Mouse (Mus musculus) thymus, adult 2 months (tissue): ENCODE data around the gene Umad1. TPM values are rescaled to one million over a fixed set of nuclear protein-coding genes. Genes with fewer than 3 reads are reported as not detected.

Source experiments
- DNase-seq: peaks from one replicate; pipeline ENCODE4 v3.0.0; 2021
- H3K27ac ChIP-seq: fragments of 200-500 bp; 2 replicates; pipeline ENCODE4 v1.5.1; 2012; ENCODE audit warnings: low read length, control low read depth; ENCODE audit not compliant: control insufficient read depth, insufficient read depth
- H3K27me3 ChIP-seq: fragments of 200-500 bp; 2 replicates; pipeline ENCODE4 v1.6.1; 2012; ENCODE audit warnings: mild to moderate bottlenecking, low read length, moderate library complexity, mixed read lengths; ENCODE audit not compliant: control insufficient read depth, insufficient read depth
- H3K36me3 ChIP-seq: fragments of 200-500 bp; 2 replicates; pipeline ENCODE4 v1.6.1; 2012; ENCODE audit warnings: mild to moderate bottlenecking, low read length, moderate library complexity; ENCODE audit not compliant: control insufficient read depth, insufficient read depth
- H3K4me1 ChIP-seq: fragments of 200-500 bp; replicated peaks from 2 replicates; pipeline ENCODE4 v1.6.1; 2012; ENCODE audit warnings: low read length; ENCODE audit not compliant: control insufficient read depth, insufficient read depth
- H3K4me3 ChIP-seq: fragments of 200-500 bp; 2 replicates; pipeline ENCODE4 v1.5.1; 2012; ENCODE audit warnings: mild to moderate bottlenecking, low read length, control low read depth, moderate library complexity; ENCODE audit not compliant: control insufficient read depth, insufficient read depth
- CTCF ChIP-seq: fragments of 200-500 bp; IDR thresholded peaks from 2 replicates; pipeline ENCODE4 v1.5.1; 2012; ENCODE audit warnings: mild to moderate bottlenecking, control low read depth, low read length, moderate library complexity, borderline replicate concordance; ENCODE audit not compliant: control insufficient read depth, poor library complexity, insufficient read depth; ENCODE audit errors: extremely low read depth
- POLR2A ChIP-seq: fragments of 200-500 bp; IDR thresholded peaks from 2 replicates; pipeline ENCODE4 v1.6.1; 2012; ENCODE audit warnings: mild to moderate bottlenecking, low read length, control low read depth, moderate library complexity; ENCODE audit not compliant: control insufficient read depth, poor library complexity, insufficient read depth; ENCODE audit errors: extremely low read depth
- WGBS: fragments of 180-500 bp; shearing (Covaris S2); methylation state at CpG from one replicate; pipeline ENCODE4 v1.1.7; 2018; 5-methylcytosine and 5-hydroxymethylcytosine counted together
- polyA plus RNA-seq: library from polyadenylated mRNA; depleted of rRNA; stranded (reverse); fragments of >200 nt; gene quantifications from 2 replicates; pipeline ENCODE4 v1.2.3, GENCODE M21; 2012

Umad1 gene
- polyA plus RNA-seq, 1 experiment, result 13.5 TPM

DNA sequence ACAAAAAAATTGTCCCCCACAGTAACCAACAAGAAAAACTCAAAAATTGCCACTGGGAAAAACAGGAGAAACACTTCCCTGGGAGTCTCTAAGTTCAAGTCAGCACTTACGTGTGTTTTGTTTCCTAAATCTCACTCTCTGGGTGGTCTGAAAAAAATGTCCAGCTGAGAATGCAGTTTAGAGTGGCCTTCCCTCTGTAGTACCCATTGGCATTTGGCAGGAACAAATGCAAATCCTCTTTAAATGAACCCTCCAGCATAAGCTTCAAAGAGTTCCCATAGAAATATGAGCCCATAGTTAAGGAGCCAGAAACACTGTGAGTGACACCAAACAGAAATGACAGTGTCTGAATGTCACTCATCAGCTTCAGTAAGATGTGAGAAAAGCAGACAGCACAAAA, 220.1 kb downstream of the Umad1 start:
- no peak overlapping the region for H3K27ac ChIP-seq
- peaks cover 4% of the 10 kb centered on the region for H3K4me1 ChIP-seq
- TF ChIP-seq CTCF (no peak), POLR2A (no peak)
- DNase-seq, result no peak
- no peaks in the 10 kb centered on the region for H3K27me3 ChIP-seq
- no peak overlapping the region for H3K4me3 ChIP-seq
- 100% methylated on average over 1 of the region's 1 CpGs for WGBS
- H3K36me3 ChIP-seq, result no peaks in the 10 kb centered on the region

DNA sequence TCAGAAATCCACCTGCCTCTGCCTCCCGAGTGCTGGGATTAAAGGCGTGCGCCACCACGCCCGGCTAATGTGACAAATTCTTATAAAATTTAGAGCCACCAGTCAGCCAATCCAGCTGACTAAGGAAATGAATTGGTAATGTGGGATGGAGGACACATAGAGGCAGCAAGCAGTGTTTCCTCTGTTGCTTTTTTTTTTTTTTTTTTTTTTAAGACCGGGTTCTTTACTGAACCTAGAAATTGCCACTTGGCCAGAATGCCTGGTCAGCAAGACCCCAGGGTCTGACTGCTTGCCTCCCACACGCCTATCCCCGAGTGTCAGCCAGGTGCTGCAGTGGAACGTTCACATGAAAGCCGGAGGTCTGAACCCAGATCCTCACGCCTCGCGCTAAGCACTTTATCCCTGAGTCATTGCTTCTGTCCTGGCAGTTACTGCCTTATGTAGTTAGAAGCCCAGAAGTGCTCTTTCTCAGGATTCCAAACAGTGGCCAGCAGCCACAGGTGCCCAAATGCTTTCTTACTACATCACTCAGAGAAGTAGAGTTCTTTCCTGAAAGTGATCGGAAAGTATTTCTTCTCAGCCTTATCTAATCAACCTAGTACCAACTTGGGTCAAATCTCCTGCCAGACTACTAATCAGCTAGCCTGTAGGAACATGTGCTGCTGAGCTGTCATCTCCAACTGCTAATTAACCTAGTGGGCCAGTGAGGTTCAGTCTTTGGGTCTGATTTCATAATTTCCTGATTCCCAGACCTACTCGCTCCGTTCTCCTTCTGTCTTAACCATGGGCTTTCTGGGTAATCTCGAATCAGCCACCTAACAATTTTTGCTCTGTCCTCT, 225.6 kb downstream of the Umad1 start:
- Histone ChIP-seq H3K36me3 (no peaks in the 10 kb centered on the region), H3K4me3 (no peak overlapping the region), H3K4me1 (peaks cover 29% of the 10 kb centered on the region), H3K27ac (peak overlapping the region; percentile 91), H3K27me3 (no peaks in the 10 kb centered on the region)
- peak; percentile 51 for DNase-seq
- WGBS, result 53% methylated on average over 17 of the region's 17 CpGs
- TF ChIP-seq CTCF (no peak), POLR2A (no peak)

DNA sequence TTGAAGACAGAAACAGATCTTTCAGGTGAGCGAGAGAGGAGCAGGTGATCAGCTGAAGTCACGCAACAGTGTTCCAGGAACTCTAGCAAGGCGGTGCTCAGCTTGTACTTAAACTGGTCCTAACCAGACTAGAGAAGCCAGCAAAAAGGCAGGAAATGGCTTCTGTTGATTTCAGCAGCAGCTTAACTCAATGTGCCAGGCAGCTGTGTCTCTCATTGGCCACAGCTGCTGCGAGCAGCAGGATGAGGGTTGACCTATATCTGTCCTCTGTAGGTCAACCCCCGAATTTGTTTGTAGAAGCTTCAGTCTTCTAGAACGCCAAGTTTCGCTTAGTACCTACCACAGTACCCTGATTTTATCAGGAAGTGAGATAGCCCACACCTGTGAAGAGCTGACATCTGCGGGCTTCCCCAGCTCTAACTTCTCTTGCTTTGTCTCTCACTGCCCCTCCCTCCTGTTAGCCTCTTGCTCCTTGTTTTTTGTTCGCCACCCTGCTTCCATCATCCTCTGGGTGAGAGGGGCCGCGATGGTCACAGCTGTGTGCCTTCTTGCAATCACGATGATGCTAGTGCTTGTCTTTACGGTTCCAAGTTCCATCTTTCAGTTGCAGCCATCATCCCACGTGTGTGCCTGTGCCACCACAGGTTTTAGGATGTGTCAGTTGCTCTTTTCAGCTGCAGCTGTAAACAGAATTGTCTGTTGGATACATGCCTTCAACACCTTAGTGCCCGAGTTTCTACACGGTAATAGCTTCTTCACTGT, 226.5 kb downstream of the Umad1 start:
- DNase-seq, result peak; percentile 83
- H3K36me3 ChIP-seq, result no peaks in the 10 kb centered on the region
- no peaks in the 10 kb centered on the region for H3K27me3 ChIP-seq
- WGBS, result 7% methylated on average over 16 of the region's 16 CpGs
- peak overlapping the region; percentile 100 for H3K27ac ChIP-seq
- peak overlapping the region; percentile 20 for H3K4me3 ChIP-seq
- no peak; the same call in 1 of the 2 replicates for TF ChIP-seq POLR2A
- peaks cover 34% of the 10 kb centered on the region for H3K4me1 ChIP-seq

DNA sequence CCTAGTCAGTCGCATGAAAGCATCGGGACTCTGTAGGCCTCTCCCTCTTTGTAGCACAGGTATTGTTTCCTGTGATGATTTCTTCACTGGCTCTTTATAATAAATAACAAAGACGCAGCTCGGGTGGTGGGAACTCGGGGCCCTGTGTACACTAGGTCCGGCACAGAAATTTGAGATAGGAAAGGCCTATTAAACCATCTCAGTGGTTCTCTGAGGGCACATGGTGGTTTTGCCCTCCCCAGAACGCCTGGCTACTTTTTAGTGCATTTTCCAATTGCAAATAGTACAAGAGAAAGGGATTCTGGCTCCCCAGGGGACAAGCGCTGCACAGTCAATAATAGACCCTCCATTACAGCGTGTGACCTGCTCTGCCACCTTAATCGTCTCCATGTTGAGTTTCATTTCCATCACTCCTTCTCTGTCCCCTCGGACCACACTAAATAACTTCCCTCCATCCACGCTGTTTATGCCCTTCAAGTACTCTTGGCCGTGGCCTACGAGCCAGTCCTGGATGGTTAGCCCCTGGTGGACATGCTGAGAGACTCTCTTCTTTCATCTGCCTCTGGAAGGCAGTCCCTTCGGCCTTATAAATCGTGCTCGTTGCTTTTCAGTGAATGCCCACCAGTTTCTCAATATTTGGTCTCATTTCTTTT, 227.4 kb downstream of the Umad1 start:
- Histone ChIP-seq H3K27me3 (no peaks in the 10 kb centered on the region), H3K36me3 (no peaks in the 10 kb centered on the region), H3K4me3 (no peak overlapping the region), H3K4me1 (peaks cover 36% of the 10 kb centered on the region), H3K27ac (peak overlapping the region; percentile 100)
- DNase-seq, result no peak
- 84% methylated on average over 17 of the region's 17 CpGs for WGBS
- TF ChIP-seq POLR2A, result no peak

DNA sequence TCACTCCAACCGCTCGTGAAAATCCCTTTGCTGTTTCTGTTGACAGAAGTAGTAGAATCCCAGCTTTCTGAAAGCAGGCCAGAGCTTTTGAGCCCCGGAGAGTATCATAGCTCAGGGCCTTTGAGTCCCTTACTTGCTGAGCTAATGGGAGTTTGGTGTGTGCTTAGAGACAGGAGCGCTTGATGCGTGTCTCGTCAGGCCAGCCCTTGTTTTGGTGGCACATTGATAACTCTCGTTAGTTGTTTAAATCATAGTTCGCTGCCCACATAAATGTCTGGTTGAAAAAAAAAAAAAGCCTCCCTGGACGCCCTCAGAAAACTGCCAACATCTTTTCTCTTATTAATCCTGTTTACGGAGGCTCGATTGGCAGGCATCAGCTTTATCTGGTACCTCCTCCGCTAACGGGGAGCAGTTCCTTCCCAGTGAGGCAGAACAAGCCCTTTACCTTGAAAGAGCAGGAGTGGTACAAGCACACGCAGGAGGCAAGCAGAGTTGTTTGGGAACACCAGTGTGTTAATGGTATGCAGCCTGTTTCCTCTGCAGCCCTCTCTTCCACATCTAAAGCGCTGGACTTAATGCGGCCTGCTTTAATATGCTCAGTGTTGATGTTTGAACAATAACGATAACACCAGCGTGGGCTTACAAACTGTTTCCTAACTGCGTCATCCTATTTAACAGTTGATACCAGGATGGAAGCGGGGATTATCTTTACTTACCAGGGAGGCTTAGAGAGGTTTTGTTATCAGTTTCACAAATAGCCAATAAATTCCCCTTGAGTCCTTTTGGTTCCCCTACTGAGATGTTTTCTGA, 228.2 kb downstream of the Umad1 start:
- TF ChIP-seq POLR2A (no peak), CTCF (no peak)
- no peak for DNase-seq
- Histone ChIP-seq H3K4me1 (peaks cover 34% of the 10 kb centered on the region), H3K27me3 (no peaks in the 10 kb centered on the region), H3K36me3 (no peaks in the 10 kb centered on the region), H3K27ac (peak overlapping the region; percentile 100), H3K4me3 (no peak overlapping the region)
- WGBS, result 96% methylated on average over 20 of the region's 20 CpGs

DNA sequence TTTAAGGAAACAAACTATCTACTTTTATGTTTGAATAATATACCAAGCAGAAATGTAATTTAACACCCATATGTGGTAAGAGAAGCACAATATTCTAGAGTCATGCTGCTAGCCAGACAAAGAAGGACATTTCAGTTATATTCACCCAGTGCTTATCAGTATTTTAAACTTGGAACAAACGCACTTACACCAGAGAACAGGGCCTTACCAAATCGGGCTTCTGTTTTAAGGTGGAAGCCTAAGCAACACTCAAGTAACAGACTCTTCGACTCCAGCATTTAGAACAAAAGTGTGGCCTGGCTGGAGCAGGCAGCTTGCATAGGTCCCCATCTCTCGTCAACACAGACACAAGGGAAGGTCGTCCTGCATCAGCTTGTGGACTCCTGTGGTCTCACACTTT, 229.2 kb downstream of the Umad1 start:
- no peak for DNase-seq
- WGBS, result 77% methylated on average over 5 of the region's 5 CpGs
- H3K4me1 ChIP-seq, result peaks cover 37% of the 10 kb centered on the region
- H3K36me3 ChIP-seq, result no peaks in the 10 kb centered on the region
- H3K27me3 ChIP-seq, result no peaks in the 10 kb centered on the region
- H3K27ac ChIP-seq, result peak overlapping the region; percentile 6
- TF ChIP-seq POLR2A (no peak), CTCF (no peak)
- no peak overlapping the region for H3K4me3 ChIP-seq
